Mouse (Mus musculus): ENCODE results near the gene Cyp46a1. TPM values are rescaled to one million over a fixed set of nuclear protein-coding genes. Genes with fewer than 3 reads are reported as not detected.

Cyp46a1 gene
- 1.0 and 1.3 TPM in 2 replicates for polyA plus RNA-seq (2015; fragmentation: Nextera tagmentation; extraction: Ambion mirVana)

DNA sequence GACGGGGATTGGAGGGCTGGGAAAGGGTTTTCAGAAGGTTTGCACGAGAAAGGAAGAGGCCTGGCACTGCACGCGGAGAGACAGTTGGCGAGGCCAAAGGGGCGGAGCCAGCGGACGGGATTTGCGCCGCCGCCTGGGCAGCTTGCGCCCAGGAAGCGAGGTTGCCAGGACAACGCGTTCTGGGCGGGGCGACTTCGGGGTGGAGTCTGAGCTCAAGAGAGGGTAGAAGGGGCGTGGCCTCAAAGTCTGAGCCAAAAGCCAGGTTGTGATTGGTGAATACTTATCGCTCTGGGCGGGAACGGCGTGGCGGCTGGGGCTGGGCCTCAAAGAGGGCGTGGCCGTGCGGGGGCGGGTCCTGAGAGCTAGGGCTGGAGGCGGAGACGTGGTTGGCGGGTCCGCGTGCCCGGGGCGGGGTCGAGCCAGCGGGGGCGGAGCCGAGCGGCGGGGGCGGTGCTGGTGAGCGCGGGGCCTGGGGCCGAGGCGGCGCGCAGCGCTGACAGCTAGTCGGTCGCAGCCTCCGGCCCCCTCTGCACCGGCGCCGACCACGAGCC is at the start of gene Cyp46a1:
Gene Cyp46a1, plus strand, starts transcription at position 487 of the 551 bp plus-strand sequence.
- H3K27me3 ChIP-seq (replicated peaks; ENCODE audit: insufficient read depth, low read length), result peaks cover 7% of the 10 kb centered on the region
- H3K9me3 ChIP-seq (ENCODE audit: low read length), result no peaks in the 10 kb centered on the region
- WGBS, result 1% methylated on average over 31 of the region's 56 CpGs
- 0 out of 2 replicates have a peak within 1 kb of the TSS, but pooled peaks have one; percentile 2 for H3K27ac ChIP-seq (ENCODE audit: low read length)
- 0 out of 2 replicates have a peak within 1 kb of the TSS, but pooled peaks have one; percentile 26 for H3K9ac ChIP-seq (replicated peaks; ENCODE audit: low read depth)
- TF ChIP-seq CTCF (IDR thresholded peaks at IDR 0.05) (peak; percentile 45), EP300 (IDR thresholded peaks at IDR 0.05) (no peak)
- no peaks in the 10 kb centered on the region for H3K36me3 ChIP-seq (ENCODE audit: insufficient read depth, low read length)
- H3K4me1 ChIP-seq (ENCODE audit: insufficient read depth, low read depth, low read length), result peaks cover 11% of the 10 kb centered on the region; the same call in 1 of the 2 replicates
- peak; percentile 100 for DNase-seq (ENCODE audit: low spot score)
- H3K4me3 ChIP-seq (ENCODE audit: low read depth, low read length), result peak within 1 kb of the TSS; percentile 49
- H3K4me2 ChIP-seq (replicated peaks; ENCODE audit: low read depth, low read length), result peak within 1 kb of the TSS; percentile 96
- peak; percentile 97 for ATAC-seq

GRCm38 (mm10) chr12:108284455-108285224 is 49.5 kb upstream of the Cyp46a1 start:
- no peak; the same call in 1 of the 2 replicates for TF ChIP-seq CTCF (IDR thresholded peaks at IDR 0.05)
- TF ChIP-seq EP300 (IDR thresholded peaks at IDR 0.05), result no peak
- no peaks in the 10 kb centered on the region for H3K36me3 ChIP-seq (ENCODE audit: insufficient read depth, low read length)
- no peaks in the 10 kb centered on the region for H3K27me3 ChIP-seq (replicated peaks; ENCODE audit: insufficient read depth, low read length)
- peak; percentile 39 for DNase-seq (ENCODE audit: low spot score)
- no peaks in the 10 kb centered on the region for H3K9me3 ChIP-seq (ENCODE audit: low read length)
- H3K9ac ChIP-seq (replicated peaks; ENCODE audit: low read depth), result no peak overlapping the region
- no peak overlapping the region for H3K27ac ChIP-seq (ENCODE audit: low read length)
- ATAC-seq, result peak; percentile 61
- H3K4me2 ChIP-seq (replicated peaks; ENCODE audit: low read depth, low read length), result no peak overlapping the region
- no peaks in the 10 kb centered on the region for H3K4me1 ChIP-seq (ENCODE audit: insufficient read depth, low read depth, low read length)
- no peak overlapping the region for H3K4me3 ChIP-seq (ENCODE audit: low read depth, low read length)
- 46% methylated on average over 13 of the region's 14 CpGs for WGBS

DNA sequence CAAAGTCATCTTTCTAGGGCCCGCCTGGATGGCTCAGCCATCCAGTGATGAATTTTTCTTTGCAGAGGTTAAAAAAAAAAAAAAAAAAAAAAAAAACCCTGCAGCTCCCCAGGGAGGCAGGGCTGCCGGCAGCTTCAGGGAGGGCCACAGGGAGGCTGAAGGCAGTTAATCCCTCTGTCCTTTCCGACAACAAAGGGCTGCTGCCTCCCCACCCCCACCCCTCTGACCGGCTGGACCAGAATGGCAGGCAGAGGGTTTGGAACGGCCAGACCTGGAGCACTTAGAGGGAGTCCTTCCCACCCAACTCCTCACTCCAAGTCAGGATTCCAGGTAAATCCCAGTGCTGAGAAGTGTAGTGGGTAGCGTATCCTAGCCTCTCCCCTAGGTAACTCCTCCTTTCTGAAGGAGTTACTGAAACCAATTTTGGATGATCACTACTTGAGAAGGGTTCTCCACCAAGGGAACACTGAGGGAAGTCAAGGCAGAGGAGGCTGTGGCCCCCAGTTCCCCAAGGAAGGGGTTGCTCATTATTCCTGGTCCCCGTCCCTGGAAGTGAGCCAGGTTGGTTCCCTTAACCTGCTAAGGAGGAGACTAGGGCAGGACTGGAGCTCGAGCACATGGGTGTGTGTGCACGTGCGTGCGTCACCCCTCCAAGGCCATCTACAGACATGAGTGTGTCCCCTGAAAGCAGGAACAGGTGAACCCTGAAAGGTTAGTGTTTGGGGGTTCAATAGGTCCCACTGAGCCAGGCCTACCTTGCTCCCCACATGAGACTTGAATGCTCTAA is 48.8 kb upstream of the Cyp46a1 start:
- DNase-seq (ENCODE audit: low spot score) (no peak), ATAC-seq (peak; percentile 63)
- Histone ChIP-seq H3K4me1 (ENCODE audit: insufficient read depth, low read depth, low read length) (no peaks in the 10 kb centered on the region), H3K4me3 (ENCODE audit: low read depth, low read length) (no peak overlapping the region), H3K27me3 (replicated peaks; ENCODE audit: insufficient read depth, low read length) (no peaks in the 10 kb centered on the region), H3K36me3 (ENCODE audit: insufficient read depth, low read length) (no peaks in the 10 kb centered on the region), H3K9ac (replicated peaks; ENCODE audit: low read depth) (no peak overlapping the region), H3K9me3 (ENCODE audit: low read length) (no peaks in the 10 kb centered on the region), H3K27ac (ENCODE audit: low read length) (no peak overlapping the region), H3K4me2 (replicated peaks; ENCODE audit: low read depth, low read length) (no peak overlapping the region)
- 28% methylated on average over 11 of the region's 11 CpGs for WGBS
- no peak for TF ChIP-seq CTCF (IDR thresholded peaks at IDR 0.05)
- no peak for TF ChIP-seq EP300 (IDR thresholded peaks at IDR 0.05)

- Histone ChIP-seq H3K4me1 (ENCODE audit: insufficient read depth, low read depth, low read length) (no peaks in the 10 kb centered on the region), H3K9ac (replicated peaks; ENCODE audit: low read depth) (no peak overlapping the region), H3K4me2 (replicated peaks; ENCODE audit: low read depth, low read length) (no peak overlapping the region), H3K4me3 (ENCODE audit: low read depth, low read length) (no peak overlapping the region), H3K36me3 (ENCODE audit: insufficient read depth, low read length) (no peaks in the 10 kb centered on the region), H3K9me3 (ENCODE audit: low read length) (no peaks in the 10 kb centered on the region), H3K27me3 (replicated peaks; ENCODE audit: insufficient read depth, low read length) (no peaks in the 10 kb centered on the region), H3K27ac (ENCODE audit: low read length) (no peak overlapping the region)
- no peak for ATAC-seq
- TF ChIP-seq EP300 (IDR thresholded peaks at IDR 0.05) (no peak), CTCF (IDR thresholded peaks at IDR 0.05) (no peak)
- WGBS, result 79% methylated on average over 4 of the region's 4 CpGs
- DNase-seq (ENCODE audit: low spot score), result no peak
Measured at GRCm38 (mm10) chr12:108286381-108286780, 47.8 kb upstream of the Cyp46a1 start.

GRCm38 (mm10) chr12:108287011-108287410 is 47.2 kb upstream of the Cyp46a1 start:
- no peak for ATAC-seq
- DNase-seq (ENCODE audit: low spot score), result no peak
- Histone ChIP-seq H3K4me1 (ENCODE audit: insufficient read depth, low read depth, low read length) (no peaks in the 10 kb centered on the region), H3K27me3 (replicated peaks; ENCODE audit: insufficient read depth, low read length) (no peaks in the 10 kb centered on the region), H3K9ac (replicated peaks; ENCODE audit: low read depth) (no peak overlapping the region), H3K9me3 (ENCODE audit: low read length) (no peaks in the 10 kb centered on the region), H3K4me2 (replicated peaks; ENCODE audit: low read depth, low read length) (no peak overlapping the region), H3K4me3 (ENCODE audit: low read depth, low read length) (no peak overlapping the region), H3K36me3 (ENCODE audit: insufficient read depth, low read length) (no peaks in the 10 kb centered on the region), H3K27ac (ENCODE audit: low read length) (no peak overlapping the region)
- TF ChIP-seq CTCF (IDR thresholded peaks at IDR 0.05), result no peak
- no peak for TF ChIP-seq EP300 (IDR thresholded peaks at IDR 0.05)
- 98% methylated on average over 4 of the region's 8 CpGs for WGBS
